Mouse (Mus musculus): ENCODE results near the gene Npy1r.

The Npy1r gene

GRCm38 (mm10) chr8:66696970-66697843, at the start of gene Npy1r:
Gene Npy1r (plus strand): TSS chr8:66697192.
- DNase-seq (ENCODE audit: low spot score), result no peak

GRCm38 (mm10) chr8:66681261-66681660, 15.7 kb upstream of the Npy1r start:
- no peak for DNase-seq (ENCODE audit: low spot score)

GRCm38 (mm10) chr8:66687511-66688329, 9.3 kb upstream of the Npy1r start, which contains the start of gene Npy5r:
Gene Npy5r (minus strand): TSS chr8:66688128.
- no peak for DNase-seq (ENCODE audit: low spot score)

- DNase-seq (ENCODE audit: low spot score), result no peak
Observed at GRCm38 (mm10) chr8:66688395-66688794, 8.6 kb upstream of the Npy1r start.

GRCm38 (mm10) chr8:66688799-66689198, 8.2 kb upstream of the Npy1r start:
- no peak for DNase-seq (ENCODE audit: low spot score)

- DNase-seq (ENCODE audit: low spot score), result no peak
Observed at GRCm38 (mm10) chr8:66690402-66690801, 6.6 kb upstream of the Npy1r start.

GRCm38 (mm10) chr8:66698011-66698410, 1.0 kb downstream of the Npy1r start:
- no peak for DNase-seq (ENCODE audit: low spot score)

- DNase-seq (ENCODE audit: low spot score), result no peak
Observed at GRCm38 (mm10) chr8:66698782-66699181, 1.8 kb downstream of the Npy1r start.

GRCm38 (mm10) chr8:66714324-66714975, 17.5 kb downstream of the Npy1r start:
- DNase-seq (ENCODE audit: low spot score), result no peak

- no peak for DNase-seq (ENCODE audit: low spot score)
Observed at GRCm38 (mm10) chr8:66722835-66723234, 25.8 kb downstream of the Npy1r start.

GRCm38 (mm10) chr8:66729446-66729845, 32.5 kb downstream of the Npy1r start:
- DNase-seq (ENCODE audit: low spot score), result no peak

- DNase-seq (ENCODE audit: low spot score), result no peak
Observed at GRCm38 (mm10) chr8:66731957-66732356, 35.0 kb downstream of the Npy1r start.

GRCm38 (mm10) chr8:66742359-66742758, 45.4 kb downstream of the Npy1r start:
- no peak for DNase-seq (ENCODE audit: low spot score)

GRCm38 (mm10) chr8:66745612-66746011, 48.6 kb downstream of the Npy1r start:
- DNase-seq (ENCODE audit: low spot score), result no peak

- no peak for DNase-seq (ENCODE audit: low spot score)
Observed at GRCm38 (mm10) chr8:66751621-66752020, 54.6 kb downstream of the Npy1r start.

GRCm38 (mm10) chr8:66756161-66756560, 59.2 kb downstream of the Npy1r start:
- DNase-seq (ENCODE audit: low spot score), result no peak
